Mouse (Mus musculus): ENCODE measurements around the gene Mybphl. TPM values are rescaled to one million over a fixed set of nuclear protein-coding genes. Genes with fewer than 3 reads are reported as not detected.
A peak's percentile ranks its signal among the peaks of the same experiment; 100 is the strongest.

The Mybphl gene
- polyA plus RNA-seq, 1 experiment from 2014 or later: not detected

GRCm38 (mm10) chr3:108410359-108410714, 45.6 kb downstream of the Mybphl start:
- H3K27ac ChIP-seq (ENCODE audit: low read depth, low read length): peak overlapping the region; percentile 99
- peaks cover 32% of the 10 kb centered on the region for H3K36me3 ChIP-seq (ENCODE audit: control insufficient read depth, insufficient read depth, low read length)
- H3K4me2 ChIP-seq (replicated peaks; ENCODE audit: low read depth, low read length): peak overlapping the region; percentile 40
- 16% methylated on average over 5 of the region's 5 CpGs for WGBS
- ATAC-seq (ENCODE audit: low FRiP score, low TSS enrichment): peak; percentile 6; the same call in 1 of the 2 replicates
- H3K4me3 ChIP-seq (ENCODE audit: low read length): peak overlapping the region; percentile 17
- H3K9me3 ChIP-seq (ENCODE audit: control insufficient read depth, low read length): peaks cover 17% of the 10 kb centered on the region
- H3K9ac ChIP-seq (ENCODE audit: low read depth, low read length): peak overlapping the region; percentile 56
- peaks cover 30% of the 10 kb centered on the region; the same call in 1 of the 2 replicates for H3K4me1 ChIP-seq (ENCODE audit: control insufficient read depth, insufficient read depth, low read length)
- H3K27me3 ChIP-seq (ENCODE audit: control insufficient read depth, insufficient read depth, low read length): no peaks in the 10 kb centered on the region

- Histone ChIP-seq H3K4me1 (ENCODE audit: control insufficient read depth, insufficient read depth, low read length) (peaks cover 24% of the 10 kb centered on the region; the same call in 1 of the 2 replicates), H3K27me3 (ENCODE audit: control insufficient read depth, insufficient read depth, low read length) (peaks cover under 1% of the 10 kb centered on the region; the same call in 1 of the 2 replicates), H3K9me3 (ENCODE audit: control insufficient read depth, low read length) (peaks cover 17% of the 10 kb centered on the region), H3K4me2 (replicated peaks; ENCODE audit: low read depth, low read length) (peak overlapping the region; percentile 40), H3K36me3 (ENCODE audit: control insufficient read depth, insufficient read depth, low read length) (peaks cover 32% of the 10 kb centered on the region), H3K27ac (ENCODE audit: low read depth, low read length) (peak overlapping the region; percentile 99), H3K4me3 (ENCODE audit: low read length) (peak overlapping the region; percentile 17; the same call in 1 of the 2 replicates), H3K9ac (ENCODE audit: low read depth, low read length) (peak overlapping the region; percentile 56)
- ATAC-seq (ENCODE audit: low FRiP score, low TSS enrichment): peak; percentile 75
- WGBS: 30% methylated on average over 5 of the region's 5 CpGs
Observed at GRCm38 (mm10) chr3:108411026-108411753, 46.5 kb downstream of the Mybphl start.

DNA sequence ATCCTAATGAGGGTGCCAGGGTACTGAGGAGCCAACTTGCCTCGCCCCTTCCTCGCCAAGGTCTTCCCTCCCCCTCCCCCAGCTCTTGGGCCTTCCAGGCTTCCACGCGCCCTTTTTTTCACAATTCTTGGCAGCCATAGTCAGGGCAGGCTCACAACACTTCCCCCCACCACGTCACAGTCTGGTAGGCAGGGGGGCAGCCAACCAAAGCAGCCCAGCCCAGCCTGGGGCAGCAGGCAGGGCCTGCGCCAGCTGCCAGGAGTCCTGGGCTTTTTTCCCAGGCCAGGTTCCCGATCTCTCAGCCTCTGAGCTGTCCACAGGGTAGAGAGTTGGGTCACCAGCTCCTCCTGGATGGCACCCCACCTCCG, 47.0 kb downstream of the Mybphl start:
- Histone ChIP-seq H3K27ac (ENCODE audit: low read depth, low read length) (peak overlapping the region; percentile 99), H3K4me2 (replicated peaks; ENCODE audit: low read depth, low read length) (peak overlapping the region; percentile 40), H3K4me1 (ENCODE audit: control insufficient read depth, insufficient read depth, low read length) (peaks cover 24% of the 10 kb centered on the region; the same call in 1 of the 2 replicates), H3K27me3 (ENCODE audit: control insufficient read depth, insufficient read depth, low read length) (peaks cover 5% of the 10 kb centered on the region; the same call in 1 of the 2 replicates), H3K36me3 (ENCODE audit: control insufficient read depth, insufficient read depth, low read length) (peaks cover 27% of the 10 kb centered on the region), H3K9me3 (ENCODE audit: control insufficient read depth, low read length) (peaks cover 17% of the 10 kb centered on the region), H3K4me3 (ENCODE audit: low read length) (peak overlapping the region; percentile 17; the same call in 1 of the 2 replicates), H3K9ac (ENCODE audit: low read depth, low read length) (peak overlapping the region; percentile 56)
- 44% methylated on average over 8 of the region's 8 CpGs for WGBS
- ATAC-seq (ENCODE audit: low FRiP score, low TSS enrichment): peak; percentile 71

DNA sequence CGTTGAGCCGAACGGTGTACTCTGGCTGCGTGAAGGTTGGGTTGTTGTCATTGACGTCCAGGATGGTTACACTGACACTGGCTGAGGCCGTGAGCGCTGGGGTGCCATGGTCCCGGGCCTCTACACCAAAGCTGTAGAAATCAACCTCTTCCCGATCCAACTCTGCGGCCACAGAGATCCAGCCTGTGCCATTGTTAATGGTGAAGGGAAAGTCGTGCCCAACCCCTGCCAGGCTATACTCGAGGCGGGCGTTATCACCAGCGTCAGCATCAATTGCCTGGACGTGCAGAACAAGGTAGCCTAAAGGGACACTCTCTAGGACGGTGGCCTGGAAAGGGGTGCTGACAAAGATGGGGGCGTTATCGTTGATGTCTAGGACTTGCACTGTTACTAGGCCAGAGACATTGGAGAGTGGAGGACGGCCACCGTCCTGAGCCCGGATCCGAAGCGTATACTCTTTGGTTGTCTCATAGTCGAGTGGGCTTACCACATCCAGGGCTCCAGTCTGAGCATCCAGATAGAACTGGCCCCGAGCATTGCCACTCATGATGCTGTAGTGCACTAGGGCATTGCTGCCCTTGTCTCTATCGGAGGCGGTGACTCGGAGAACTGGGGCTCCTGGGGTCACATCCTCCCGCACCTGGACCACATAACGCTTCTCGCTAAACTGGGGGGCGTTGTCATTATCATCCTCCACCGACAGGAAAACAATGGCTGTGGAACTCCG, 49.1 kb downstream of the Mybphl start:
- Histone ChIP-seq H3K4me2 (replicated peaks; ENCODE audit: low read depth, low read length) (no peak overlapping the region), H3K9ac (ENCODE audit: low read depth, low read length) (no peak overlapping the region), H3K36me3 (ENCODE audit: control insufficient read depth, insufficient read depth, low read length) (peaks cover 22% of the 10 kb centered on the region), H3K27ac (ENCODE audit: low read depth, low read length) (no peak overlapping the region), H3K27me3 (ENCODE audit: control insufficient read depth, insufficient read depth, low read length) (peaks cover 8% of the 10 kb centered on the region; the same call in 1 of the 2 replicates), H3K4me1 (ENCODE audit: control insufficient read depth, insufficient read depth, low read length) (peaks cover 24% of the 10 kb centered on the region; the same call in 1 of the 2 replicates), H3K9me3 (ENCODE audit: control insufficient read depth, low read length) (peaks cover 17% of the 10 kb centered on the region), H3K4me3 (ENCODE audit: low read length) (no peak overlapping the region)
- no peak for ATAC-seq (ENCODE audit: low FRiP score, low TSS enrichment)
- 96% methylated on average over 35 of the region's 35 CpGs for WGBS

DNA sequence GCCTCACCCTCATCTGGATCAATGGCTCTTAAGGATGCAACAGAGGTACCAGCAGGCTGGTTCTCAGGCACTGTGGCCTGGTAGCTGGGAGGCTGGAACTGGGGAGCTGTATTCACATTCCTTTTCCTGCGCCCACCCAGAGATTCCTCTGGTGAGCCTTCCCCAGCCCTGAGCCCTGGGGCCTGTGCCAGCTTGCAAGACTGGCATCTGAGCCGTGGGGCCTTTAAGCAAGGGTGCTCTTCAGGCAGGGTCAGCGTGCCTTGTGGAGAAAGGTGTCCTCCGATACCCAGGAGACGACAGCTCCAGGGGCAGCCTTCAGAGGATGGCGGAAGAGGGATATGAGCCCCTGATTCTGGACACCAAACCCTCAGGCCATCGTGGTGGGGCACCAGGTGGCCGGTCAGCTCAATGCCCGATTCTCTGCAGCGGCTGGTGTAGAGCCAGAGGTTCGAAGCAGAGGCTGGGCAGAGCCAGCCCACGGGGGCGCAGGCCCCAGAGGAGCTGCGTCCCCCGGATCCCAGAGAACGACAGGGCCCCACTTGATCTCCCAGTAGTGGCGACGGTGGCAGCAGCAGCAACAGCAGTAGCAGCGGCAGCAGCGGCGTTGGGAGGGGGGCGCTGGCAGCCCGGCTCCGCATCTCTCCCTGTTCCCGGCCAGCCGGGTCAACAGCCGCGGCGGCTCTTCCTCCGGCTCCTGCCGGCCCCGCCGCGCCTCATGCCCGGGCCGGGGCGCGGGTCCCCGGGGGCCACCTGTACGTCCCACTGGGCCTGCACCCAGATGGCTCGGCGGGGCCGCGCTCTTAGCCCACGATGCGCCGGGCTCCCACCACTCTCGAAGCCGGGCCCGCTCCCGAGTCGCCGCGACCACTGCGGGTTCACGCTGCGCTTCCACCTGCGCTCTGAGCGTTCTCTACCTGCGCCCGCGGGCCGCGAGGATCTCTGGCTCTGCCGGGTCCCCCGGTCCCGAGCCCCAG, 50.4 kb downstream of the Mybphl start, which contains the start of gene Celsr2:
Gene Celsr2 (minus strand): TSS at position 696 of the 974 bp plus-strand sequence.
- Histone ChIP-seq H3K4me3 (ENCODE audit: low read length) (peak within 1 kb of the TSS; percentile 80), H3K36me3 (ENCODE audit: control insufficient read depth, insufficient read depth, low read length) (peaks cover 22% of the 10 kb centered on the region), H3K9me3 (ENCODE audit: control insufficient read depth, low read length) (peaks cover 17% of the 10 kb centered on the region), H3K9ac (ENCODE audit: low read depth, low read length) (peak within 1 kb of the TSS; percentile 82), H3K27ac (ENCODE audit: low read depth, low read length) (peak within 1 kb of the TSS; percentile 51; the same call in 1 of the 2 replicates), H3K4me2 (replicated peaks; ENCODE audit: low read depth, low read length) (peak within 1 kb of the TSS; percentile 97), H3K27me3 (ENCODE audit: control insufficient read depth, insufficient read depth, low read length) (peaks cover 8% of the 10 kb centered on the region; the same call in 1 of the 2 replicates), H3K4me1 (ENCODE audit: control insufficient read depth, insufficient read depth, low read length) (peaks cover 19% of the 10 kb centered on the region; the same call in 1 of the 2 replicates)
- 8% methylated on average over 56 of the region's 67 CpGs for WGBS
- ATAC-seq (ENCODE audit: low FRiP score, low TSS enrichment): peak; percentile 19

GRCm38 (mm10) chr3:108415831-108416223, 51.1 kb downstream of the Mybphl start:
- Histone ChIP-seq H3K27ac (ENCODE audit: low read depth, low read length) (peak overlapping the region; percentile 51; the same call in 1 of the 2 replicates), H3K27me3 (ENCODE audit: control insufficient read depth, insufficient read depth, low read length) (peaks cover 8% of the 10 kb centered on the region; the same call in 1 of the 2 replicates)

GRCm38 (mm10) chr3:108423006-108423405, 58.3 kb downstream of the Mybphl start:
- Histone ChIP-seq H3K36me3 (ENCODE audit: control insufficient read depth, insufficient read depth, low read length) (peaks cover 29% of the 10 kb centered on the region), H3K4me2 (replicated peaks; ENCODE audit: low read depth, low read length) (no peak overlapping the region), H3K27me3 (ENCODE audit: control insufficient read depth, insufficient read depth, low read length) (no peaks in the 10 kb centered on the region), H3K9ac (ENCODE audit: low read depth, low read length) (no peak overlapping the region), H3K4me3 (ENCODE audit: low read length) (no peak overlapping the region), H3K9me3 (ENCODE audit: control insufficient read depth, low read length) (no peaks in the 10 kb centered on the region), H3K27ac (ENCODE audit: low read depth, low read length) (no peak overlapping the region), H3K4me1 (ENCODE audit: control insufficient read depth, insufficient read depth, low read length) (peaks cover 13% of the 10 kb centered on the region; the same call in 1 of the 2 replicates)
- 49% methylated on average over 6 of the region's 6 CpGs for WGBS
- no peak for ATAC-seq (ENCODE audit: low FRiP score, low TSS enrichment)

More at GRCm38 (mm10) chr3:108415831-108416223, 51.1 kb downstream of the Mybphl start:
- ATAC-seq (ENCODE audit: low FRiP score, low TSS enrichment): peak; percentile 63
- H3K4me2 ChIP-seq (replicated peaks; ENCODE audit: low read depth, low read length): peak overlapping the region; percentile 97
- peak overlapping the region; percentile 80 for H3K4me3 ChIP-seq (ENCODE audit: low read length)
- H3K9me3 ChIP-seq (ENCODE audit: control insufficient read depth, low read length): peaks cover 17% of the 10 kb centered on the region
- H3K9ac ChIP-seq (ENCODE audit: low read depth, low read length): peak overlapping the region; percentile 82
- under 1% methylated on average over 43 of the region's 48 CpGs for WGBS
- H3K36me3 ChIP-seq (ENCODE audit: control insufficient read depth, insufficient read depth, low read length): peaks cover 22% of the 10 kb centered on the region
- H3K4me1 ChIP-seq (ENCODE audit: control insufficient read depth, insufficient read depth, low read length): peaks cover 12% of the 10 kb centered on the region; the same call in 1 of the 2 replicates
